Mouse (Mus musculus): Measurements from ENCODE around the gene Ccdc153. TPM values are rescaled to one million over a fixed set of nuclear protein-coding genes. Genes with fewer than 3 reads are reported as not detected.

Ccdc153 gene
- polyA plus RNA-seq, 1 experiment from 2014 or later: not detected

- peaks cover 10% of the 10 kb centered on the region for H3K4me1 ChIP-seq (ENCODE audit: insufficient read depth)
- no peaks in the 10 kb centered on the region for H3K27me3 ChIP-seq (ENCODE audit: insufficient read depth, low read length)
- TF ChIP-seq EP300 (IDR thresholded peaks at IDR 0.05; ENCODE audit: low read depth) (no peak), CTCF (IDR thresholded peaks at IDR 0.05; ENCODE audit: low read depth) (no peak)
- ATAC-seq (no peak), DNase-seq (no peak)
- H3K9me3 ChIP-seq (ENCODE audit: low read length): no peaks in the 10 kb centered on the region
- H3K9ac ChIP-seq (replicated peaks): no peak overlapping the region
- H3K4me2 ChIP-seq (ENCODE audit: low read depth, low read length): no peak overlapping the region
- 68% methylated on average over 4 of the region's 4 CpGs for WGBS (ENCODE audit: insufficient replicate concordance)
- no peak overlapping the region for H3K27ac ChIP-seq (ENCODE audit: low read depth)
- H3K4me3 ChIP-seq (ENCODE audit: low read depth, low read length): no peak overlapping the region
- no peaks in the 10 kb centered on the region for H3K36me3 ChIP-seq (replicated peaks; ENCODE audit: insufficient read depth, low read length)
Measured at GRCm38 (mm10) chr9:44236601-44237000, 3.9 kb upstream of the Ccdc153 start.

- H3K27me3 ChIP-seq (ENCODE audit: insufficient read depth, low read length): no peaks in the 10 kb centered on the region
- no peaks in the 10 kb centered on the region for H3K36me3 ChIP-seq (replicated peaks; ENCODE audit: insufficient read depth, low read length)
- WGBS (ENCODE audit: insufficient replicate concordance): 67% methylated on average over 4 of the region's 4 CpGs
- H3K27ac ChIP-seq (ENCODE audit: low read depth): no peak overlapping the region
- no peak overlapping the region for H3K4me3 ChIP-seq (ENCODE audit: low read depth, low read length)
- ATAC-seq: no peak
- TF ChIP-seq EP300 (IDR thresholded peaks at IDR 0.05; ENCODE audit: low read depth): no peak
- H3K4me1 ChIP-seq (ENCODE audit: insufficient read depth): peaks cover 6% of the 10 kb centered on the region; the same call in 1 of the 2 replicates
- H3K4me2 ChIP-seq (ENCODE audit: low read depth, low read length): no peak overlapping the region
- no peak overlapping the region for H3K9ac ChIP-seq (replicated peaks)
- no peak for DNase-seq
- H3K9me3 ChIP-seq (ENCODE audit: low read length): no peaks in the 10 kb centered on the region
Measured at GRCm38 (mm10) chr9:44237128-44237527, 3.3 kb upstream of the Ccdc153 start.

- Histone ChIP-seq H3K4me2 (ENCODE audit: low read depth, low read length) (no peak overlapping the region), H3K36me3 (replicated peaks; ENCODE audit: insufficient read depth, low read length) (no peaks in the 10 kb centered on the region), H3K9me3 (ENCODE audit: low read length) (no peaks in the 10 kb centered on the region), H3K27ac (ENCODE audit: low read depth) (no peak overlapping the region), H3K27me3 (ENCODE audit: insufficient read depth, low read length) (no peaks in the 10 kb centered on the region), H3K4me3 (ENCODE audit: low read depth, low read length) (no peak overlapping the region), H3K4me1 (ENCODE audit: insufficient read depth) (0 out of 2 replicates have a peak, but pooled peaks cover 4% of the 10 kb centered on the region), H3K9ac (replicated peaks) (no peak overlapping the region)
- WGBS (ENCODE audit: insufficient replicate concordance): 67% methylated on average over 17 of the region's 17 CpGs
- no peak for DNase-seq
- ATAC-seq: no peak
- TF ChIP-seq EP300 (IDR thresholded peaks at IDR 0.05; ENCODE audit: low read depth): no peak
- no peak for TF ChIP-seq CTCF (IDR thresholded peaks at IDR 0.05; ENCODE audit: low read depth)
Measured at GRCm38 (mm10) chr9:44238501-44239190, 1.8 kb upstream of the Ccdc153 start.

GRCm38 (mm10) chr9:44239447-44239846, 1.0 kb upstream of the Ccdc153 start:
- no peak for TF ChIP-seq EP300 (IDR thresholded peaks at IDR 0.05; ENCODE audit: low read depth)
- TF ChIP-seq CTCF (IDR thresholded peaks at IDR 0.05; ENCODE audit: low read depth): peak; percentile 84
- 12% methylated on average over 5 of the region's 5 CpGs for WGBS (ENCODE audit: insufficient replicate concordance)
- Histone ChIP-seq H3K27me3 (ENCODE audit: insufficient read depth, low read length) (no peaks in the 10 kb centered on the region), H3K9ac (replicated peaks) (no peak overlapping the region), H3K9me3 (ENCODE audit: low read length) (no peaks in the 10 kb centered on the region), H3K4me1 (ENCODE audit: insufficient read depth) (0 out of 2 replicates have a peak, but pooled peaks cover 3% of the 10 kb centered on the region), H3K4me2 (ENCODE audit: low read depth, low read length) (no peak overlapping the region), H3K27ac (ENCODE audit: low read depth) (no peak overlapping the region), H3K4me3 (ENCODE audit: low read depth, low read length) (no peak overlapping the region), H3K36me3 (replicated peaks; ENCODE audit: insufficient read depth, low read length) (no peaks in the 10 kb centered on the region)
- ATAC-seq: no peak
- peak; percentile 63 for DNase-seq

GRCm38 (mm10) chr9:44240911-44241310, 435 bp downstream of the Ccdc153 start:
- ATAC-seq (no peak), DNase-seq (no peak)
- TF ChIP-seq CTCF (IDR thresholded peaks at IDR 0.05; ENCODE audit: low read depth) (no peak), EP300 (IDR thresholded peaks at IDR 0.05; ENCODE audit: low read depth) (no peak)
- Histone ChIP-seq H3K36me3 (replicated peaks; ENCODE audit: insufficient read depth, low read length) (no peaks in the 10 kb centered on the region), H3K9ac (replicated peaks) (no peak overlapping the region), H3K4me2 (ENCODE audit: low read depth, low read length) (no peak overlapping the region), H3K9me3 (ENCODE audit: low read length) (no peaks in the 10 kb centered on the region), H3K27ac (ENCODE audit: low read depth) (no peak overlapping the region), H3K27me3 (ENCODE audit: insufficient read depth, low read length) (no peaks in the 10 kb centered on the region), H3K4me1 (ENCODE audit: insufficient read depth) (no peaks in the 10 kb centered on the region), H3K4me3 (ENCODE audit: low read depth, low read length) (no peak overlapping the region)
- WGBS (ENCODE audit: insufficient replicate concordance): 68% methylated on average over 5 of the region's 5 CpGs

- ATAC-seq: no peak
- TF ChIP-seq EP300 (IDR thresholded peaks at IDR 0.05; ENCODE audit: low read depth) (no peak), CTCF (IDR thresholded peaks at IDR 0.05; ENCODE audit: low read depth) (no peak)
- no peak overlapping the region for H3K9ac ChIP-seq (replicated peaks)
- no peaks in the 10 kb centered on the region for H3K9me3 ChIP-seq (ENCODE audit: low read length)
- no peak overlapping the region for H3K4me2 ChIP-seq (ENCODE audit: low read depth, low read length)
- DNase-seq: no peak
- no peak overlapping the region for H3K27ac ChIP-seq (ENCODE audit: low read depth)
- WGBS (ENCODE audit: insufficient replicate concordance): 54% methylated on average over 9 of the region's 9 CpGs
- no peaks in the 10 kb centered on the region for H3K27me3 ChIP-seq (ENCODE audit: insufficient read depth, low read length)
- no peak overlapping the region for H3K4me3 ChIP-seq (ENCODE audit: low read depth, low read length)
- H3K36me3 ChIP-seq (replicated peaks; ENCODE audit: insufficient read depth, low read length): no peaks in the 10 kb centered on the region
- H3K4me1 ChIP-seq (ENCODE audit: insufficient read depth): no peaks in the 10 kb centered on the region
Measured at GRCm38 (mm10) chr9:44241418-44241817, 942 bp downstream of the Ccdc153 start.
